ENCODE assay signal across 1 mouse cellular context in genomic region chr4:147095641-147096040, GRCm38 (mm10). TPM values are rescaled to one million over a fixed set of nuclear protein-coding genes. Genes with fewer than 3 reads are reported as not detected.
"Had no signal": no experiment of that assay in that cellular context is flagged by ENCODE, and none has a peak within 500 bp of the region (broad histone marks: within the 10 kb centered on the region; RNA-seq: fewer than 3 reads in every experiment).

No protein-coding gene starts in this region.

RNA-seq across cellular contexts. Expression of gene Zfp991, which starts 36.2 kb away (rescaled TPM):
- polyA plus RNA-seq: small intestine, adult 2 months had no signal
